Mouse (Mus musculus): Measurements from ENCODE around the gene Colq.
A peak's percentile ranks its signal among the peaks of the same experiment; 100 is the strongest.

Colq gene

GRCm38 (mm10) chr14:31574903-31575665 is 16.1 kb downstream of the Colq start:
- peak in 1 of 2 experiments; percentile 62 for DNase-seq

- DNase-seq: no peak
These were observed 18.5 kb downstream of the Colq start for GRCm38 (mm10) chr14:31572561-31573175.

- no peak for DNase-seq
These were observed 19.7 kb downstream of the Colq start for GRCm38 (mm10) chr14:31571419-31571818.

GRCm38 (mm10) chr14:31570131-31570951 is 20.8 kb downstream of the Colq start:
- peak; percentile 55 to 82 for DNase-seq

- peak; percentile 66 to 76 for DNase-seq
These were observed 22.0 kb downstream of the Colq start for GRCm38 (mm10) chr14:31569151-31569631.

- DNase-seq: no peak
These were observed 25.5 kb downstream of the Colq start for GRCm38 (mm10) chr14:31565478-31566212.

GRCm38 (mm10) chr14:31564452-31565179 is 26.5 kb downstream of the Colq start:
- no peak for DNase-seq

GRCm38 (mm10) chr14:31560886-31561285 is 30.3 kb downstream of the Colq start:
- no peak for DNase-seq

GRCm38 (mm10) chr14:31559216-31559615 is 31.9 kb downstream of the Colq start:
- DNase-seq: no peak

GRCm38 (mm10) chr14:31557784-31558183 is 33.4 kb downstream of the Colq start:
- no peak for DNase-seq

- peak in 1 of 2 experiments; percentile 56 for DNase-seq
These were observed 33.9 kb downstream of the Colq start for GRCm38 (mm10) chr14:31557273-31557672.

GRCm38 (mm10) chr14:31556526-31557260 is 34.5 kb downstream of the Colq start:
- no peak for DNase-seq

- DNase-seq: peak; percentile 91 to 95
These were observed 35.1 kb downstream of the Colq start for GRCm38 (mm10) chr14:31555963-31556434.

- peak; percentile 53 to 70 for DNase-seq
These were observed 36.1 kb downstream of the Colq start for GRCm38 (mm10) chr14:31555021-31555420.

- DNase-seq: no peak
These were observed 47.2 kb downstream of the Colq start for GRCm38 (mm10) chr14:31543885-31544442.

GRCm38 (mm10) chr14:31537298-31537697 is 53.8 kb downstream of the Colq start:
- no peak for DNase-seq

GRCm38 (mm10) chr14:31532656-31533055 is 58.5 kb downstream of the Colq start:
- no peak for DNase-seq

GRCm38 (mm10) chr14:31531506-31532148 is 59.5 kb downstream of the Colq start:
- peak; percentile 82 to 88 for DNase-seq

GRCm38 (mm10) chr14:31530847-31531246 is 60.3 kb downstream of the Colq start:
- no peak for DNase-seq

Measured in thymus, adult 18-20 months (tissue).